Mouse (Mus musculus): ENCODE data around the gene Lamb3.

- TF ChIP-seq GATA1 (IDR thresholded peaks at IDR 0.05; ENCODE audit: low read length) (no peak), TAL1 (IDR thresholded peaks at IDR 0.05; ENCODE audit: low read length) (no peak)
These were observed at the start of gene Lamb3 for GRCm38 (mm10) chr1:193207503-193207902.

Data from erythroblast, embryonic 14.5 days (primary cell).